Mouse (Mus musculus): Measurements from ENCODE around the gene Hectd2.

Hectd2 gene

GRCm38 (mm10) chr19:36564396-36564795, 10.0 kb downstream of the Hectd2 start:
- no peak for DNase-seq (ENCODE audit: low spot score)

GRCm38 (mm10) chr19:36573986-36574385, 19.5 kb downstream of the Hectd2 start:
- no peak for DNase-seq (ENCODE audit: low spot score)

- DNase-seq (ENCODE audit: low spot score), result no peak
These were observed 20.7 kb downstream of the Hectd2 start for GRCm38 (mm10) chr19:36575159-36575558.

GRCm38 (mm10) chr19:36580874-36581273, 26.4 kb downstream of the Hectd2 start:
- no peak for DNase-seq (ENCODE audit: low spot score)

- no peak for DNase-seq (ENCODE audit: low spot score)
These were observed 27.7 kb downstream of the Hectd2 start for GRCm38 (mm10) chr19:36582116-36582515.

GRCm38 (mm10) chr19:36585505-36585904, 31.1 kb downstream of the Hectd2 start:
- no peak for DNase-seq (ENCODE audit: low spot score)

- DNase-seq (ENCODE audit: low spot score), result no peak
These were observed 40.0 kb downstream of the Hectd2 start for GRCm38 (mm10) chr19:36594409-36594808.

GRCm38 (mm10) chr19:36601869-36602268, 47.4 kb downstream of the Hectd2 start:
- DNase-seq (ENCODE audit: low spot score), result no peak

- no peak for DNase-seq (ENCODE audit: low spot score)
These were observed 48.3 kb downstream of the Hectd2 start for GRCm38 (mm10) chr19:36602535-36603312.

- DNase-seq (ENCODE audit: low spot score), result no peak
These were observed 51.8 kb downstream of the Hectd2 start for GRCm38 (mm10) chr19:36606270-36606669.

- DNase-seq (ENCODE audit: low spot score), result peak; percentile 15
These were observed 54.8 kb downstream of the Hectd2 start for GRCm38 (mm10) chr19:36609229-36609628.

GRCm38 (mm10) chr19:36610309-36610708, 55.9 kb downstream of the Hectd2 start:
- DNase-seq (ENCODE audit: low spot score), result no peak

- DNase-seq (ENCODE audit: low spot score), result no peak
These were observed 71.5 kb downstream of the Hectd2 start for GRCm38 (mm10) chr19:36625906-36626305.

GRCm38 (mm10) chr19:36626881-36627280, 72.4 kb downstream of the Hectd2 start:
- no peak for DNase-seq (ENCODE audit: low spot score)

- no peak for DNase-seq (ENCODE audit: low spot score)
These were observed 75.0 kb downstream of the Hectd2 start for GRCm38 (mm10) chr19:36629394-36629910.

GRCm38 (mm10) chr19:36630361-36630760, 75.9 kb downstream of the Hectd2 start:
- DNase-seq (ENCODE audit: low spot score), result no peak

GRCm38 (mm10) chr19:36634771-36635170, 80.3 kb downstream of the Hectd2 start:
- no peak for DNase-seq (ENCODE audit: low spot score)

- DNase-seq (ENCODE audit: low spot score), result no peak
These were observed 82.8 kb downstream of the Hectd2 start for GRCm38 (mm10) chr19:36637223-36637622.

GRCm38 (mm10) chr19:36637948-36638587, 83.6 kb downstream of the Hectd2 start:
- DNase-seq (ENCODE audit: low spot score), result no peak

- DNase-seq (ENCODE audit: low spot score), result no peak
These were observed 84.6 kb downstream of the Hectd2 start for GRCm38 (mm10) chr19:36639072-36639471.

- DNase-seq (ENCODE audit: low spot score), result peak; percentile 37
These were observed 86.7 kb downstream of the Hectd2 start for GRCm38 (mm10) chr19:36641128-36641527.

- DNase-seq (ENCODE audit: low spot score), result no peak
These were observed 91.0 kb downstream of the Hectd2 start for GRCm38 (mm10) chr19:36645308-36645889.

All from layer of hippocampus, adult 9-10 months (tissue).